Mouse (Mus musculus): Measurements from ENCODE around the gene Vps4a. TPM values are rescaled to one million over a fixed set of nuclear protein-coding genes. Genes with fewer than 3 reads are reported as not detected.
"Not testable (repeated sequence)": the region's sequence is repeated elsewhere in the genome, so short reads cannot be mapped to it uniquely, and the experiment has no call there.

Vps4a gene
- polyA plus RNA-seq, 1 experiment, result 14.9 TPM

GRCm38 (mm10) chr8:107030058-107030457 is 964 bp upstream of the Vps4a start:
- H3K36me3 ChIP-seq (ENCODE audit: control insufficient read depth, insufficient read depth, low read length), result no peaks in the 10 kb centered on the region
- H3K27me3 ChIP-seq (ENCODE audit: control insufficient read depth, insufficient read depth, low read length), result no peaks in the 10 kb centered on the region
- TF ChIP-seq POLR2A (IDR thresholded peaks at IDR 0.05; ENCODE audit: low read depth, low read length) (no peak), CTCF (IDR thresholded peaks at IDR 0.05; ENCODE audit: extremely low read depth, insufficient read length, insufficient replicate concordance, low read depth, low read length) (no peak)
- WGBS, result 74% methylated on average over 5 of the region's 5 CpGs
- H3K4me3 ChIP-seq (ENCODE audit: low read depth, low read length), result no peak overlapping the region
- no peak overlapping the region for H3K27ac ChIP-seq (ENCODE audit: insufficient read depth, low read depth, low read length)
- peaks cover 2% of the 10 kb centered on the region for H3K4me1 ChIP-seq (ENCODE audit: control insufficient read depth, insufficient read depth, insufficient read length, low read length)

GRCm38 (mm10) chr8:107031577-107032090 is 612 bp downstream of the Vps4a start:
- no peak for TF ChIP-seq POLR2A (IDR thresholded peaks at IDR 0.05; ENCODE audit: low read depth, low read length)
- TF ChIP-seq CTCF (IDR thresholded peaks at IDR 0.05; ENCODE audit: extremely low read depth, insufficient read length, insufficient replicate concordance, low read depth, low read length), result no peak
- H3K36me3 ChIP-seq (ENCODE audit: control insufficient read depth, insufficient read depth, low read length), result peaks cover 2% of the 10 kb centered on the region
- under 1% methylated on average over 40 of the region's 40 CpGs for WGBS

GRCm38 (mm10) chr8:107033609-107034008 is 2.6 kb downstream of the Vps4a start:
- H3K36me3 ChIP-seq (ENCODE audit: control insufficient read depth, insufficient read depth, low read length); H3K27me3 ChIP-seq (ENCODE audit: control insufficient read depth, insufficient read depth, low read length); H3K27ac ChIP-seq (ENCODE audit: insufficient read depth, low read depth, low read length); H3K4me1 ChIP-seq (ENCODE audit: control insufficient read depth, insufficient read depth, insufficient read length, low read length); H3K4me3 ChIP-seq (ENCODE audit: low read depth, low read length): not testable (repeated sequence)
- WGBS, result 74% methylated on average over 2 of the region's 2 CpGs

More at GRCm38 (mm10) chr8:107031577-107032090, 612 bp downstream of the Vps4a start:
- Histone ChIP-seq H3K27ac (ENCODE audit: insufficient read depth, low read depth, low read length) (peak overlapping the region; percentile 17), H3K4me1 (ENCODE audit: control insufficient read depth, insufficient read depth, insufficient read length, low read length) (peaks cover 2% of the 10 kb centered on the region), H3K4me3 (ENCODE audit: low read depth, low read length) (peak overlapping the region; percentile 95), H3K27me3 (ENCODE audit: control insufficient read depth, insufficient read depth, low read length) (no peaks in the 10 kb centered on the region)

GRCm38 (mm10) chr8:107035641-107036040 is 4.6 kb downstream of the Vps4a start:
- H3K27ac ChIP-seq (ENCODE audit: insufficient read depth, low read depth, low read length), result no peak overlapping the region
- H3K36me3 ChIP-seq (ENCODE audit: control insufficient read depth, insufficient read depth, low read length), result peaks cover 23% of the 10 kb centered on the region
- TF ChIP-seq POLR2A (IDR thresholded peaks at IDR 0.05; ENCODE audit: low read depth, low read length) (no peak), CTCF (IDR thresholded peaks at IDR 0.05; ENCODE audit: extremely low read depth, insufficient read length, insufficient replicate concordance, low read depth, low read length) (no peak)
- no peak overlapping the region for H3K4me3 ChIP-seq (ENCODE audit: low read depth, low read length)
- WGBS, result 95% methylated on average over 3 of the region's 3 CpGs
- H3K4me1 ChIP-seq (ENCODE audit: control insufficient read depth, insufficient read depth, insufficient read length, low read length), result peaks cover 2% of the 10 kb centered on the region
- H3K27me3 ChIP-seq (ENCODE audit: control insufficient read depth, insufficient read depth, low read length), result no peaks in the 10 kb centered on the region

- 70% methylated on average over 8 of the region's 8 CpGs for WGBS
- H3K36me3 ChIP-seq (ENCODE audit: control insufficient read depth, insufficient read depth, low read length), result peaks cover 30% of the 10 kb centered on the region
- H3K4me1 ChIP-seq (ENCODE audit: control insufficient read depth, insufficient read depth, insufficient read length, low read length), result peaks cover 2% of the 10 kb centered on the region; the same call in 1 of the 2 replicates
- TF ChIP-seq POLR2A (IDR thresholded peaks at IDR 0.05; ENCODE audit: low read depth, low read length), result no peak
- TF ChIP-seq CTCF (IDR thresholded peaks at IDR 0.05; ENCODE audit: extremely low read depth, insufficient read length, insufficient replicate concordance, low read depth, low read length), result no peak
- no peak overlapping the region for H3K27ac ChIP-seq (ENCODE audit: insufficient read depth, low read depth, low read length)
- H3K4me3 ChIP-seq (ENCODE audit: low read depth, low read length), result no peak overlapping the region
- no peaks in the 10 kb centered on the region for H3K27me3 ChIP-seq (ENCODE audit: control insufficient read depth, insufficient read depth, low read length)
Measured at GRCm38 (mm10) chr8:107036626-107037025, 5.6 kb downstream of the Vps4a start.

GRCm38 (mm10) chr8:107040632-107041031 is 9.6 kb downstream of the Vps4a start:
- Histone ChIP-seq H3K4me1 (ENCODE audit: control insufficient read depth, insufficient read depth, insufficient read length, low read length) (no peaks in the 10 kb centered on the region), H3K36me3 (ENCODE audit: control insufficient read depth, insufficient read depth, low read length) (peaks cover 69% of the 10 kb centered on the region), H3K27me3 (ENCODE audit: control insufficient read depth, insufficient read depth, low read length) (no peaks in the 10 kb centered on the region), H3K27ac (ENCODE audit: insufficient read depth, low read depth, low read length) (no peak overlapping the region), H3K4me3 (ENCODE audit: low read depth, low read length) (no peak overlapping the region)
- TF ChIP-seq POLR2A (IDR thresholded peaks at IDR 0.05; ENCODE audit: low read depth, low read length) (no peak), CTCF (IDR thresholded peaks at IDR 0.05; ENCODE audit: extremely low read depth, insufficient read length, insufficient replicate concordance, low read depth, low read length) (no peak)
- WGBS, result 75% methylated on average over 7 of the region's 7 CpGs

GRCm38 (mm10) chr8:107045478-107045877 is 14.5 kb downstream of the Vps4a start:
- Histone ChIP-seq H3K27ac (ENCODE audit: insufficient read depth, low read depth, low read length) (no peak overlapping the region), H3K36me3 (ENCODE audit: control insufficient read depth, insufficient read depth, low read length) (peaks cover 56% of the 10 kb centered on the region), H3K4me1 (ENCODE audit: control insufficient read depth, insufficient read depth, insufficient read length, low read length) (no peaks in the 10 kb centered on the region), H3K4me3 (ENCODE audit: low read depth, low read length) (no peak overlapping the region), H3K27me3 (ENCODE audit: control insufficient read depth, insufficient read depth, low read length) (no peaks in the 10 kb centered on the region)
- WGBS, result 84% methylated on average over 6 of the region's 6 CpGs
- no peak for TF ChIP-seq CTCF (IDR thresholded peaks at IDR 0.05; ENCODE audit: extremely low read depth, insufficient read length, insufficient replicate concordance, low read depth, low read length)
- TF ChIP-seq POLR2A (IDR thresholded peaks at IDR 0.05; ENCODE audit: low read depth, low read length), result no peak

All from small intestine, adult 2 months (tissue).